Mouse (Mus musculus): ENCODE results near the gene Wwc2. TPM values are rescaled to one million over a fixed set of nuclear protein-coding genes. Genes with fewer than 3 reads are reported as not detected.

Gene Wwc2
- polyA plus RNA-seq, 1 experiment from 2014 or later = 5.6 TPM

DNA sequence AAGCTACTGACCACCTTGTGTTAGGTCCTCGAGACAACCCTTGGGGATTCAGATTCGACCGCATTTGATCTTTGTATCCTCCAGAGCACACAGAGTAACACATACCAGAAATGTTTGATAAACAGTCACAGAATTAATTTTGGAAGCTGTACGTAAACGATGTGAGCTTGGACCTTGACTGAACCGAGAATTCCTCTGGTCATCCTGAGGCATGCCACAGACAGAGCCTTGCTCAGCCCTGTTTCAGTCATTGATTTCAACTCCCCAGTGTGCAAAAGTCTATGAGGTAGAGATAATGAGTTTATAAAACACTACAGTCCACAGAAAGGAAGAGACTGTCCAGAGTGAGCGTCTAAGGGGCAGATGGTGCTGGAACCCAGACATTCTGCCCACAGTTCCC is 51.5 kb downstream of the Wwc2 start:
- no peaks in the 10 kb centered on the region for H3K27me3 ChIP-seq (ENCODE audit: control insufficient read depth, insufficient read depth, low read length)
- no peak for ATAC-seq (ENCODE audit: low read depth)
- no peaks in the 10 kb centered on the region for H3K4me1 ChIP-seq (ENCODE audit: control insufficient read depth, insufficient read depth, low read length)
- H3K4me2 ChIP-seq (ENCODE audit: low read depth, low read length) = no peak overlapping the region
- H3K9me3 ChIP-seq (ENCODE audit: control insufficient read depth, low read length) = no peaks in the 10 kb centered on the region
- no peak overlapping the region for H3K9ac ChIP-seq (replicated peaks; ENCODE audit: low read depth, low read length)
- 82% methylated on average over 7 of the region's 7 CpGs for WGBS
- H3K36me3 ChIP-seq (ENCODE audit: control insufficient read depth, insufficient read depth, low read length) = no peaks in the 10 kb centered on the region
- no peak overlapping the region for H3K27ac ChIP-seq (ENCODE audit: low read depth, low read length)
- no peak overlapping the region for H3K4me3 ChIP-seq (ENCODE audit: low read depth, low read length)

DNA sequence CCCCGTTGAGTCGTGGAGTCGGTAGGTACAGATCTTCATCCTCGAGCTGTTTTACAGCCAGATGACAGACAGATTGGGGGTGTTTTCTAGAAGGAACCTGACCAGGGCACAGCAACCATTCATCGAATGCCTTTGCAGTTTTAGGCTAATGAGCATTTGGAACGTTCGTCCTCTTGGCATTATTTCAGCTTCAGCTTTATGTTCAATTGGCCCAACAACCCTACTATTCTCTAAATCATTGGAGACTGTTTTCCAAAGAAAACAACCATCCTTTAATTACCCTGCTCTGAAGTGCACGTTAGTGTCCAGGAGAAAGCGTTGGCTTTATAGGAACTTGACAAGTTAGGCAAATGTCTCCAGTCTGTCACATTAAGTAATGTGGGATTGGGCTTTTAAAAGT is 54.3 kb downstream of the Wwc2 start:
- Histone ChIP-seq H3K27ac (ENCODE audit: low read depth, low read length) (no peak overlapping the region), H3K36me3 (ENCODE audit: control insufficient read depth, insufficient read depth, low read length) (no peaks in the 10 kb centered on the region), H3K9ac (replicated peaks; ENCODE audit: low read depth, low read length) (no peak overlapping the region), H3K9me3 (ENCODE audit: control insufficient read depth, low read length) (no peaks in the 10 kb centered on the region), H3K4me3 (ENCODE audit: low read depth, low read length) (no peak overlapping the region), H3K27me3 (ENCODE audit: control insufficient read depth, insufficient read depth, low read length) (no peaks in the 10 kb centered on the region), H3K4me1 (ENCODE audit: control insufficient read depth, insufficient read depth, low read length) (no peaks in the 10 kb centered on the region; the same call in 1 of the 2 replicates), H3K4me2 (ENCODE audit: low read depth, low read length) (no peak overlapping the region)
- no peak for ATAC-seq (ENCODE audit: low read depth)
- 20% methylated on average over 9 of the region's 9 CpGs for WGBS

DNA sequence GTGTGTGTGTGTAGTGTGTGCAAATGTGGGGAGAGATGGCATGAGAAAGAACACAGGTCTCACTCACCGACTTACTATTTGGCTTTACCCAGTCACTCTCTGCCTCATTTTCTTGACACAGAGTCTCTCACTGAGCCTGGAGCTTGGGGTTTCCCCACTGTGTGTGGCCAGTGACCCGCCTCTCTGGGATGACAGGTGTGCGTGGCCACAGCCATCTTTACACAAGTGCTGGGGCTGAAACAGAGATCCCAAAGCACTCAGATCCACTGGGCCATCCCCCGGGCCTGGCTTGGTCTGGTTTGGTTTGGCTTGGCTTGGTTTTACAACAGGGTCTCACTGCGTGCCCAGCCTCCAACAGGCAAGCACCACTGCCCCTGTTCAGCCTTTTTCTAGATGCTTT is 55.3 kb downstream of the Wwc2 start:
- Histone ChIP-seq H3K27ac (ENCODE audit: low read depth, low read length) (no peak overlapping the region), H3K9ac (replicated peaks; ENCODE audit: low read depth, low read length) (no peak overlapping the region), H3K4me1 (ENCODE audit: control insufficient read depth, insufficient read depth, low read length) (no peaks in the 10 kb centered on the region; the same call in 1 of the 2 replicates), H3K36me3 (ENCODE audit: control insufficient read depth, insufficient read depth, low read length) (no peaks in the 10 kb centered on the region), H3K27me3 (ENCODE audit: control insufficient read depth, insufficient read depth, low read length) (no peaks in the 10 kb centered on the region), H3K4me3 (ENCODE audit: low read depth, low read length) (no peak overlapping the region), H3K4me2 (ENCODE audit: low read depth, low read length) (no peak overlapping the region), H3K9me3 (ENCODE audit: control insufficient read depth, low read length) (no peaks in the 10 kb centered on the region)
- WGBS = 80% methylated on average over 5 of the region's 5 CpGs
- ATAC-seq (ENCODE audit: low read depth) = no peak

DNA sequence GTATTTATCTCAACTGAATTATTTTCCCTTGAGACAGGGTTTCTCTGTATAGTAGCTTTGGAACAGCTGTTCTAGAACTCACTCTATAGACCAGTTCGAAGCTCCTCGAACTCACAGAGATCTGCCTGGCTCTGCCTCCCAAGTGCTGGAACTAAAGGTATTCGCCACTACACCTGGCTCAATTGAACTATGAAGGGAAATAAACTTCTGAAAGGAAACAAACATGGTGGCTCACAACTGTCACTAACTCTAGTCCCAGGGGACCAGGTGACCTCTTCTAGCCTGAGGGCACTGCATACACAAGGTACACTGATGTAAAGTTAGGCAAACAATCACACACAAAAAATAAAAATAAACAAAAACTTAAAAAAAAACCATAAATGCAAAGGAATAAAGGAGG is 57.6 kb downstream of the Wwc2 start:
- Histone ChIP-seq H3K9me3 (ENCODE audit: control insufficient read depth, low read length) (no peaks in the 10 kb centered on the region), H3K27ac (ENCODE audit: low read depth, low read length) (no peak overlapping the region), H3K27me3 (ENCODE audit: control insufficient read depth, insufficient read depth, low read length) (no peaks in the 10 kb centered on the region), H3K4me1 (ENCODE audit: control insufficient read depth, insufficient read depth, low read length) (no peaks in the 10 kb centered on the region; the same call in 1 of the 2 replicates), H3K4me2 (ENCODE audit: low read depth, low read length) (no peak overlapping the region), H3K9ac (replicated peaks; ENCODE audit: low read depth, low read length) (no peak overlapping the region), H3K36me3 (ENCODE audit: control insufficient read depth, insufficient read depth, low read length) (no peaks in the 10 kb centered on the region), H3K4me3 (ENCODE audit: low read depth, low read length) (no peak overlapping the region)
- no peak for ATAC-seq (ENCODE audit: low read depth)
- WGBS = 95% methylated on average over 3 of the region's 3 CpGs

DNA sequence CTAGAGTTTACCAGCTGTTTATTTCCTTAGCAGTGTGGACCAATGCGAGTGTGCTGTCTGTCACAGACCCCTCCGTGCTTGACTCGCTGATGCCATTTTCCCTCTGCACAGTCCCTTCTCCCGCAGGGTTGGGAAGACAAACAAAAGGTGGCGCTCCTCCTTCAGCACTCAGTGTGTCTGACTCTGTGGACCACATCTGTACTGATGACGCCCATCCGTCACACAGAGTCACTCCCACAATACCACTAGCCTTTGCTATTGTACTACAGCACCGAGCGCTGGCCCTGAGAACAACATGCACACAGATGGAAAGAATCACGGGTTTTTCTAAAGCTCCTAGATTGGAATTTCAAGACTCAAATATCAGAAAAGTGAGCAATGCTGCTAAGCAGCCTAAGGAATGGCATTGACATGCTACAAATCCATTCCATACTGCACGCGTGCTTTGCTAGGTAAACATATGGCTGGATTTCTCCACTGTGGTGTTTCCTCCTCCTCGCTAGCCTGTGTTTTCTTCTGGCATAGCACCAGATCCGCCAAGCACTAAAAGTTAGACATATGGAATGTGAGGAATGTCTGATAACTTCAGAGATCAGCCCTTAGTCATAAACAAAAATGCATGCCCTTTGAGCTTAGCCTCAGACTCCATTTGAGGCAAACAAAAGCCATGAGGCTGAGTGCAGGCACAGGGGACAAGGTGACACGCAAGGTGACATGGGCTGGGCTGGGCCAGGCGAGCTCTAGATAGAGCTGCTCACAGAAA is 58.5 kb downstream of the Wwc2 start:
- H3K27me3 ChIP-seq (ENCODE audit: control insufficient read depth, insufficient read depth, low read length) = no peaks in the 10 kb centered on the region
- peak overlapping the region; percentile 21; the same call in 1 of the 2 replicates for H3K4me2 ChIP-seq (ENCODE audit: low read depth, low read length)
- no peaks in the 10 kb centered on the region; the same call in 1 of the 2 replicates for H3K4me1 ChIP-seq (ENCODE audit: control insufficient read depth, insufficient read depth, low read length)
- H3K36me3 ChIP-seq (ENCODE audit: control insufficient read depth, insufficient read depth, low read length) = no peaks in the 10 kb centered on the region
- H3K9ac ChIP-seq (replicated peaks; ENCODE audit: low read depth, low read length) = no peak overlapping the region
- no peak overlapping the region for H3K4me3 ChIP-seq (ENCODE audit: low read depth, low read length)
- 34% methylated on average over 16 of the region's 16 CpGs for WGBS
- ATAC-seq (ENCODE audit: low read depth) = peak; percentile 76; the same call in 1 of the 2 replicates
- no peaks in the 10 kb centered on the region for H3K9me3 ChIP-seq (ENCODE audit: control insufficient read depth, low read length)
- H3K27ac ChIP-seq (ENCODE audit: low read depth, low read length) = no peak overlapping the region

DNA sequence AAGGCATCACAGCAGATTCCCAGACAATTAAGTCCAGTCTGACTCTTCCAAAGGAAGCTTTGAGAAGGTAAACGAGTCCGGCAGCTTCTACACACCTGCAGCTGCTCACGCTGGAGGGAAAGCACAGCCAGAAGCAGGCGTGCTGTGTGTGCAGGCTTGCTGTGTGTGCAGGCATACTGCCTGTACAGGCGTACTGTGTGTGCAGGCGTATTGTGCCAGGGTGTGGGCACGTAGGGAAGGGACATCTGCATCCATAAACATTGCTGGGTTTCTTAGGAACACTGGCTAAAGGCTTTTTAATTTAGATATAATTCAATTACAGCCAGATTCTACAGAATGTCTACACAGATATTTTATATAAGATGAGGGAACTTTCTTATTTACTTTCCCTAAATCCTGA is 59.4 kb downstream of the Wwc2 start:
- WGBS = 82% methylated on average over 7 of the region's 7 CpGs
- no peak for ATAC-seq (ENCODE audit: low read depth)
- Histone ChIP-seq H3K9me3 (ENCODE audit: control insufficient read depth, low read length) (no peaks in the 10 kb centered on the region), H3K4me3 (ENCODE audit: low read depth, low read length) (no peak overlapping the region), H3K27ac (ENCODE audit: low read depth, low read length) (no peak overlapping the region), H3K4me2 (ENCODE audit: low read depth, low read length) (no peak overlapping the region), H3K4me1 (ENCODE audit: control insufficient read depth, insufficient read depth, low read length) (no peaks in the 10 kb centered on the region; the same call in 1 of the 2 replicates), H3K36me3 (ENCODE audit: control insufficient read depth, insufficient read depth, low read length) (no peaks in the 10 kb centered on the region), H3K9ac (replicated peaks; ENCODE audit: low read depth, low read length) (no peak overlapping the region), H3K27me3 (ENCODE audit: control insufficient read depth, insufficient read depth, low read length) (no peaks in the 10 kb centered on the region)

DNA sequence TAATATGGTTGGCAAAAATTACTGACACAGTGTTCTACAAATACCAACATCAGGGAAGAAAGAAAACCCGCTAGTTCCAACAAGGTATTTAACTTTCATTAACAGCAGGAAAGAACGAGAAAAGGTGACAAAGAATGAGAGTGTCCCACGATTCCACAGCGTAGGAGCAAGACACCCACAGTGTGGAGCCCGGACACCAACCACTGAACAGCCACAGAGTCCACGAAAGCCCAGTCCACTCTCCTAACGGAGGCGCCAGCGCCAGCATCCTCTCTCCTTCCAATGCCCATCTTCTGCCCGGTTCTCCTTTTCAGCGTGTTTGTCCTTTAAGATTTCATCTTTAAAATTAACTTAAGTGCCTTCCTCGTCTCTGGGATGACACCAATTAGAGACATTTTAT is 61.1 kb downstream of the Wwc2 start:
- H3K9ac ChIP-seq (replicated peaks; ENCODE audit: low read depth, low read length) = no peak overlapping the region
- H3K4me1 ChIP-seq (ENCODE audit: control insufficient read depth, insufficient read depth, low read length) = no peaks in the 10 kb centered on the region; the same call in 1 of the 2 replicates
- no peaks in the 10 kb centered on the region for H3K27me3 ChIP-seq (ENCODE audit: control insufficient read depth, insufficient read depth, low read length)
- H3K27ac ChIP-seq (ENCODE audit: low read depth, low read length) = no peak overlapping the region
- no peak overlapping the region for H3K4me2 ChIP-seq (ENCODE audit: low read depth, low read length)
- 93% methylated on average over 12 of the region's 12 CpGs for WGBS
- no peaks in the 10 kb centered on the region for H3K9me3 ChIP-seq (ENCODE audit: control insufficient read depth, low read length)
- H3K4me3 ChIP-seq (ENCODE audit: low read depth, low read length) = no peak overlapping the region
- H3K36me3 ChIP-seq (ENCODE audit: control insufficient read depth, insufficient read depth, low read length) = no peaks in the 10 kb centered on the region
- ATAC-seq (ENCODE audit: low read depth) = no peak

DNA sequence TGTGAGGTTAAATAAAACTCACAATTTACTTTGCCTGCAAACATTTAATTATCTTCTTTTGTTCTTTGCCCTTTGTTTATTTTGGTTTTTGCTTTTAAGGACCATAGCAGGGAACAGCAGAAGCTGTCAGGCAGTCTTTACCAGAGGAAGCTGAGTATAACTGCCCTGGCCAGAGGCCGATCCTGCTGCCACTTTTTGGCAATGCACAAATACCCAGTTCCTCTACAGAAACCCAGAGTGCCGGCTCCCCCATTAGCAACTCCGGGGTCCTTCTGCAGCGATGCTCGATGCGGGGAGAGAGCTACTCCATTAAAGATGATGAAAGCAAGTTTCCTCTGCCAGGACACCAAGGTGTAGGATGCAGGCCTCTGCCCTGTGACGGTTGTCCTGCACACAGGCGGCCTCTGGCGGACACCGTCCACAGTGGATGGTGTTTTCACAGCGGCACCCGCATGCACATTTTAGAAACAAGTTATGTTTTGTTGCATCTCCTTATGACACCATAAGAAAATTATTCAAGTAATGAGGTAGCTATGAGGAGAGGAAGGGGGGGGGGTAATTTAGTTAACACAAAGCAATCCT is 62.0 kb downstream of the Wwc2 start:
- no peaks in the 10 kb centered on the region; the same call in 1 of the 2 replicates for H3K4me1 ChIP-seq (ENCODE audit: control insufficient read depth, insufficient read depth, low read length)
- H3K27me3 ChIP-seq (ENCODE audit: control insufficient read depth, insufficient read depth, low read length) = no peaks in the 10 kb centered on the region
- no peaks in the 10 kb centered on the region for H3K9me3 ChIP-seq (ENCODE audit: control insufficient read depth, low read length)
- H3K36me3 ChIP-seq (ENCODE audit: control insufficient read depth, insufficient read depth, low read length) = no peaks in the 10 kb centered on the region
- H3K4me2 ChIP-seq (ENCODE audit: low read depth, low read length) = no peak overlapping the region
- ATAC-seq (ENCODE audit: low read depth) = no peak
- H3K9ac ChIP-seq (replicated peaks; ENCODE audit: low read depth, low read length) = no peak overlapping the region
- WGBS = 94% methylated on average over 12 of the region's 12 CpGs
- no peak overlapping the region for H3K27ac ChIP-seq (ENCODE audit: low read depth, low read length)
- H3K4me3 ChIP-seq (ENCODE audit: low read depth, low read length) = no peak overlapping the region

DNA sequence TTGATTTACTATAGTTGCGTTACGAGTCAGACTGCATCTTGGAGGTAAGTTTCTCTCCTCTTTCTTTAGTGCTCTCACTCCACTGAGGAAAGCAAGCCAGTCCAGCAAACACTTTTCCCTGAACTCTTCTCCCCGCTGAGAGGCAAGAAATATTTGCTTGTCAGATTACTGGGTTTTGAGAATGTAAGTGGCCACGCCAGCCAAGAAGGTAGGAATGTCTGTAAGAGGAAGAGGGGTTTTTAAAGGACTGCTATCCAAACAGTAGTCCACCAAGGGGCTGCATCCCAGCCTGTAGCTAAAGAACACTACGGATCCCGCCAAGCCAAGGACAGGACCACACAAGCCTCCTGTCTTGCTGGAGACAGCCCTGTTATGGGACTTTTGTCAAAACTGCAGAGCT is 65.8 kb downstream of the Wwc2 start:
- Histone ChIP-seq H3K9ac (replicated peaks; ENCODE audit: low read depth, low read length) (no peak overlapping the region), H3K4me1 (ENCODE audit: control insufficient read depth, insufficient read depth, low read length) (no peaks in the 10 kb centered on the region), H3K9me3 (ENCODE audit: control insufficient read depth, low read length) (no peaks in the 10 kb centered on the region), H3K4me3 (ENCODE audit: low read depth, low read length) (no peak overlapping the region), H3K27ac (ENCODE audit: low read depth, low read length) (no peak overlapping the region), H3K27me3 (ENCODE audit: control insufficient read depth, insufficient read depth, low read length) (no peaks in the 10 kb centered on the region), H3K4me2 (ENCODE audit: low read depth, low read length) (no peak overlapping the region), H3K36me3 (ENCODE audit: control insufficient read depth, insufficient read depth, low read length) (no peaks in the 10 kb centered on the region)
- WGBS = 87% methylated on average over 6 of the region's 6 CpGs
- no peak for ATAC-seq (ENCODE audit: low read depth)
